Mouse (Mus musculus) stomach, postnatal 0 days (tissue): ENCODE measurements at regions not wholly inside any gene's neighbourhood (a gene's known extent, or its start where the extent isn't known, plus 50 kb on each side); places are given as distances from the start of the nearest gene placed in this dataset.
A peak's percentile ranks its signal among the peaks of the same experiment; 100 is the strongest.

Experiments
- ATAC-seq: fragments of 200-750 bp; cut with Nextera tagmentation; 2 replicates; pipeline ENCODE4 v1.8.0; 2017; ENCODE audit not compliant: low FRiP score, low TSS enrichment
- DNase-seq: peaks from one replicate; pipeline ENCODE4 v3.0.0-alpha.2; 2016; ENCODE audit warnings: low spot score
- H3K27ac ChIP-seq: fragments of 300-500 bp; sonication (generic); replicated peaks from 2 replicates; pipeline ENCODE4 v1.5.1; 2014; ENCODE audit warnings: mild to moderate bottlenecking, control low read depth
- H3K27me3 ChIP-seq: fragments of 300-500 bp; sonication (generic); 2 replicates; pipeline ENCODE4 v1.6.1; 2014; ENCODE audit warnings: low read length; ENCODE audit not compliant: control insufficient read depth, insufficient read depth
- H3K36me3 ChIP-seq: fragments of 300-500 bp; sonication (generic); 2 replicates; pipeline ENCODE4 v1.6.1; 2014; ENCODE audit warnings: low read length, mixed read lengths; ENCODE audit not compliant: control insufficient read depth, insufficient read depth
- H3K4me1 ChIP-seq: fragments of 300-500 bp; sonication (generic); replicated peaks from 2 replicates; pipeline ENCODE4 v1.6.1; 2014; ENCODE audit warnings: antibody characterized with exemption; ENCODE audit not compliant: control insufficient read depth, insufficient read depth
- H3K4me2 ChIP-seq: fragments of 300-500 bp; sonication (generic); replicated peaks from 2 replicates; pipeline ENCODE4 v1.6.1; 2014; ENCODE audit warnings: low read depth, mild to moderate bottlenecking, control low read depth, moderate library complexity
- H3K4me3 ChIP-seq: fragments of 300-500 bp; sonication (generic); 2 replicates; pipeline ENCODE4 v1.5.1; 2014; ENCODE audit warnings: low read depth, low read length, control low read depth
- H3K9ac ChIP-seq: fragments of 300-500 bp; sonication (generic); 2 replicates; pipeline ENCODE4 v1.6.1; 2014; ENCODE audit warnings: mild to moderate bottlenecking, low read length, control low read depth, mixed read lengths
- H3K9me3 ChIP-seq: fragments of 300-500 bp; sonication (generic); 2 replicates; pipeline ENCODE4 v1.6.1; 2016; ENCODE audit warnings: low read length; ENCODE audit not compliant: control insufficient read depth
- CTCF ChIP-seq: IDR thresholded peaks from 2 replicates; pipeline ENCODE4 v1.5.1; 2016; ENCODE audit warnings: antibody characterized with exemption, low read depth, mild to moderate bottlenecking, moderate library complexity
- EP300 ChIP-seq: optimal IDR thresholded peaks from 2 replicates; pipeline ENCODE3; 2016; ENCODE audit warnings: antibody characterized with exemption
- WGBS: fragments of 180-500 bp; shearing (Covaris S2); extraction: QIAGEN DNeasy Blood & Tissue Kit; methylation state at CpG from one replicate; pipeline ENCODE4 v1.1.7; 2014; 5-methylcytosine and 5-hydroxymethylcytosine counted together

DNA sequence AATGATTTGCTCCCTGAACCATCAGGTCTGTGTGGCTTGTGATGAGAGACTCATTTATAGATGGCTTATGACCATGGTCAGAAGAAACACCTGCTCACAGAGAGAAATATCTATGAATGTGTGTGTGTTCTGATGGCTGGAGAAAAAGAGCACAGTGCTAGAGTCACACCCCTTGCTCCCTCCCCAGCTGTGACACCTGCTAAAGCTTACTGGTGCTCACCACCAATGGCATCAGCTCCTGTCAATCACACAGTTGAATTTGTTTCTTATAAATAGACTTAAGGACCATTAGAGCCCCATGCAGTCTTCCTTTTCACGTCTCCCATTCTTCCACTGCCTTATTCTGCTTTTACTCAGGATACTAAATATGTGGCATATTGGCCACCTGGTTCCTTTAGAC, 654.3 kb downstream of the Cbln4 start:
- Histone ChIP-seq H3K27ac (no peak overlapping the region), H3K9ac (no peak overlapping the region), H3K4me3 (no peak overlapping the region), H3K9me3 (no peaks in the 10 kb centered on the region), H3K27me3 (no peaks in the 10 kb centered on the region), H3K4me2 (no peak overlapping the region), H3K36me3 (no peaks in the 10 kb centered on the region), H3K4me1 (no peaks in the 10 kb centered on the region)
- DNase-seq, result no peak
- no peak for TF ChIP-seq EP300
- TF ChIP-seq CTCF, result no peak
- no peak for ATAC-seq
- WGBS, result 65% methylated on average over 1 of the region's 1 CpGs

DNA sequence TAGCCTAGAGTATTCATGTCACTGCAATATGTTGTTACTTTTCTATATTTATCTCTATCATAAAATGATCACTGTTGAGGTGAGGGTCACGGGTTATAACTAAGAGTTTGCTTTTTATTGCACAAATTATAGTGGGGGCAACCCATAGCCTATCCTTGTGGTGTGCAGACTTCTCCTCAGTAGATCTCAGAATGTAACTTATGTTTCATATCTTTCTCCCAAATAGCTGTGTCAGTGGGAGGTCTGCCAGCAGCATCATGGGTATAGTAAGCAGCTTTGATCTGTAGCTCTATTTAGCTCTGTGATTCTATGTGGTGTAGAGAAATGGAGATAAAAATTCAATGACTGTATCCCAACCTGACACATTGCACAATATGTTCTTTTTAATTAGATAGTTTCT, 641.9 kb downstream of the Dok5 start:
- no peaks in the 10 kb centered on the region for H3K36me3 ChIP-seq
- no peak overlapping the region for H3K4me2 ChIP-seq
- H3K9me3 ChIP-seq, result no peaks in the 10 kb centered on the region
- 44% methylated on average over 1 of the region's 1 CpGs for WGBS
- no peak overlapping the region for H3K27ac ChIP-seq
- no peaks in the 10 kb centered on the region for H3K27me3 ChIP-seq
- no peak overlapping the region for H3K9ac ChIP-seq
- no peak overlapping the region for H3K4me3 ChIP-seq
- H3K4me1 ChIP-seq, result no peaks in the 10 kb centered on the region
- ATAC-seq (no peak), DNase-seq (no peak)
- TF ChIP-seq EP300, result no peak

- 83% methylated on average over 7 of the region's 7 CpGs for WGBS
- no peak for ATAC-seq
- Histone ChIP-seq H3K9me3 (no peaks in the 10 kb centered on the region), H3K27ac (no peak overlapping the region), H3K27me3 (no peaks in the 10 kb centered on the region), H3K4me3 (no peak overlapping the region), H3K4me2 (no peak overlapping the region), H3K36me3 (no peaks in the 10 kb centered on the region), H3K9ac (no peak overlapping the region), H3K4me1 (no peaks in the 10 kb centered on the region)
- no peak for DNase-seq
- TF ChIP-seq CTCF, result no peak
- TF ChIP-seq EP300, result no peak
Measured at GRCm38 (mm10) chr2:171373016-171373415, 641.4 kb downstream of the Dok5 start.

DNA sequence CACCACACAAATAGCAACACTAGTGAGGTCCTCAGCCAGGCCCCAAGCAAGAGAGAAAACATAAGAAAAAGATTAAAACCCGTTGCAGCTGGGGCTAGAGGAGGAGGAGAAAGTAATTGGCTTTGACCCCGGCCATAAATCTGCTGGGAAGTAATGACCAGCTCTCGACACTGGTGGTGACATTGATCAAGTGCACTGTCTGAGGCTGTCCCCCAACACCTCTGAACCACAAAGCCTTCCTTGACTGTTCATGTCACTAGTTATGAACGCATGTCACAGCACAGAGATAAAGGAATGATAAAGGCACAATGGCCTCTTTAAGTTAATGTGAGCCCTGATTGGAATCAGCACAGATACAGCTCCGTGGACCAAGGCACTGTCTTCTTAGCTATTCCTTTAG, 640.1 kb downstream of the Dok5 start:
- DNase-seq (no peak), ATAC-seq (no peak)
- Histone ChIP-seq H3K4me1 (no peaks in the 10 kb centered on the region), H3K9ac (no peak overlapping the region), H3K4me3 (no peak overlapping the region), H3K36me3 (no peaks in the 10 kb centered on the region), H3K27me3 (no peaks in the 10 kb centered on the region), H3K9me3 (no peaks in the 10 kb centered on the region), H3K27ac (no peak overlapping the region), H3K4me2 (no peak overlapping the region)
- TF ChIP-seq EP300, result no peak
- no peak for TF ChIP-seq CTCF
- 28% methylated on average over 5 of the region's 5 CpGs for WGBS

- H3K4me3 ChIP-seq, result no peak overlapping the region
- 0 out of 2 replicates have a peak overlapping the region, but pooled peaks have one; percentile 12 for H3K4me2 ChIP-seq
- ATAC-seq (no peak), DNase-seq (no peak)
- TF ChIP-seq CTCF, result no peak
- no peak for TF ChIP-seq EP300
- no peaks in the 10 kb centered on the region for H3K4me1 ChIP-seq
- WGBS, result 31% methylated on average over 8 of the region's 8 CpGs
- H3K27me3 ChIP-seq, result no peaks in the 10 kb centered on the region
- no peak overlapping the region for H3K27ac ChIP-seq
- no peaks in the 10 kb centered on the region for H3K9me3 ChIP-seq
- H3K9ac ChIP-seq, result no peak overlapping the region
- no peaks in the 10 kb centered on the region for H3K36me3 ChIP-seq
Measured at GRCm38 (mm10) chr2:171365553-171365952, 633.9 kb downstream of the Dok5 start.

- Histone ChIP-seq H3K4me2 (no peak overlapping the region), H3K4me3 (no peak overlapping the region), H3K27ac (no peak overlapping the region), H3K4me1 (no peaks in the 10 kb centered on the region), H3K36me3 (no peaks in the 10 kb centered on the region), H3K27me3 (no peaks in the 10 kb centered on the region), H3K9ac (no peak overlapping the region), H3K9me3 (no peaks in the 10 kb centered on the region)
- ATAC-seq (no peak), DNase-seq (no peak)
- WGBS, result 88% methylated on average over 3 of the region's 3 CpGs
- peak; percentile 62 for TF ChIP-seq CTCF
- no peak for TF ChIP-seq EP300
Measured at GRCm38 (mm10) chr2:171364621-171365020, 633.0 kb downstream of the Dok5 start.
